Mouse (Mus musculus) CH12.LX (cell line): ENCODE results near the gene Nop2. TPM values are rescaled to one million over a fixed set of nuclear protein-coding genes. Genes with fewer than 3 reads are reported as not detected.

ENCODE experiments used
- DNase-seq: peaks from one replicate; pipeline ENCODE4 v3.0.0-alpha.2; 2013; ENCODE audit errors: extremely low read depth
- H3K27ac ChIP-seq: 2 replicates; pipeline ENCODE4 v1.5.1; 2012; ENCODE audit warnings: low read depth, mild to moderate bottlenecking, control low read depth, moderate library complexity; ENCODE audit not compliant: insufficient read depth
- H3K27me3 ChIP-seq: replicated peaks from 2 replicates; pipeline ENCODE3; 2012; ENCODE audit warnings: inconsistent platforms
- H3K36me3 ChIP-seq, 2 experiments: replicated peaks in 1 of 2; 2 replicates each; pipeline versions ENCODE3 to v1.6.1; 2012; ENCODE audit warnings: inconsistent platforms in 1 of 2, low read length in 1 of 2, mild to moderate bottlenecking in 1 of 2, mixed read lengths in 1 of 2, moderate library complexity in 1 of 2; ENCODE audit not compliant: control insufficient read depth in 1 of 2, insufficient read depth in 1 of 2
- H3K4me1 ChIP-seq, 2 experiments: 2 replicates each; pipeline ENCODE4 v1.6.1; 2012; ENCODE audit warnings: inconsistent platforms in 1 of 2, moderate library complexity in 1 of 2; ENCODE audit not compliant: insufficient read depth in 2 of 2, control insufficient read depth in 1 of 2
- H3K4me2 ChIP-seq: 2 replicates; pipeline ENCODE4 v1.6.1; 2012; ENCODE audit warnings: low read depth, mild to moderate bottlenecking, control low read depth; ENCODE audit not compliant: poor library complexity, insufficient read depth, severe bottlenecking
- H3K4me3 ChIP-seq, 3 experiments: fragments of 150-350 bp in 1 of 3; sonication (generic) in 1 of 3; replicated peaks in 1 of 3; 2 replicates each; pipeline versions ENCODE3 to v1.5.1; 2011 to 2012; ENCODE audit warnings: low read depth in 2 of 3, low read length in 2 of 3, mild to moderate bottlenecking in 2 of 3, moderate library complexity in 2 of 3, control low read depth in 1 of 3, improper control_type of control experiment in 1 of 3, inconsistent platforms in 1 of 3, mixed read lengths in 1 of 3; ENCODE audit not compliant: poor library complexity in 1 of 3
- H3K79me2 ChIP-seq: replicated peaks from 2 replicates; pipeline ENCODE4 v1.6.1; 2012; ENCODE audit warnings: mild to moderate bottlenecking, moderate library complexity; ENCODE audit not compliant: control insufficient read depth, poor library complexity, insufficient read depth, severe bottlenecking; ENCODE audit errors: extremely low read depth
- H3K9ac ChIP-seq: 2 replicates; pipeline ENCODE4 v1.6.1; 2012; ENCODE audit warnings: low read depth, mild to moderate bottlenecking, control low read depth, moderate library complexity; ENCODE audit not compliant: insufficient read depth
- H3K9me3 ChIP-seq: replicated peaks from 2 replicates; pipeline ENCODE3; 2012; ENCODE audit warnings: low read length, inconsistent platforms, mixed read lengths
- CHD1 ChIP-seq: IDR thresholded peaks from 2 replicates; pipeline ENCODE4 v1.6.1; 2012; ENCODE audit warnings: low read depth, low read length, improper control_type of control experiment, inconsistent platforms
- E2F4 ChIP-seq: IDR thresholded peaks from 2 replicates; pipeline ENCODE4 v1.6.1; 2011; ENCODE audit warnings: low read depth, low read length, improper control_type of control experiment; ENCODE audit not compliant: insufficient replicate concordance
- EP300 ChIP-seq: IDR thresholded peaks from 2 replicates; pipeline ENCODE4 v1.6.1; 2011; ENCODE audit warnings: low read length, improper control_type of control experiment
- GABPA ChIP-seq: IDR thresholded peaks from 2 replicates; pipeline ENCODE4 v1.6.1; 2012; ENCODE audit warnings: low read depth, low read length, improper control_type of control experiment, inconsistent platforms; ENCODE audit not compliant: insufficient replicate concordance
- HCFC1 ChIP-seq: IDR thresholded peaks from 2 replicates; pipeline ENCODE4 v1.6.1; 2012; ENCODE audit warnings: low read depth, mild to moderate bottlenecking, inconsistent platforms, low read length, improper control_type of control experiment
- JUN ChIP-seq: IDR thresholded peaks from 2 replicates; pipeline ENCODE4 v1.6.1; 2011; ENCODE audit warnings: low read depth, mild to moderate bottlenecking, low read length, improper control_type of control experiment, moderate library complexity; ENCODE audit not compliant: insufficient read depth
- MAFK ChIP-seq: IDR thresholded peaks from 2 replicates; pipeline ENCODE4 v1.6.1; 2011; ENCODE audit warnings: low read length, improper control_type of control experiment; ENCODE audit not compliant: insufficient replicate concordance
- MAX ChIP-seq: IDR thresholded peaks from 2 replicates; pipeline ENCODE4 v1.6.1; 2011; ENCODE audit warnings: low read length, improper control_type of control experiment
- POLR2A ChIP-seq: IDR thresholded peaks from 2 replicates; pipeline ENCODE4 v1.6.1; 2011; ENCODE audit warnings: low read depth, mild to moderate bottlenecking, improper control_type of control experiment, low read length
- RCOR1 ChIP-seq: conservative IDR thresholded peaks from 2 replicates; pipeline ENCODE4 v1.6.1; 2012; ENCODE audit warnings: low read depth, mild to moderate bottlenecking, inconsistent platforms, low read length, improper control_type of control experiment
- USF1 ChIP-seq: IDR thresholded peaks from 2 replicates; pipeline ENCODE4 v1.6.1; 2014; ENCODE audit warnings: low read depth, mild to moderate bottlenecking, inconsistent platforms, low read length, improper control_type of control experiment
- USF2 ChIP-seq: conservative IDR thresholded peaks from 2 replicates; pipeline ENCODE4 v1.6.1; 2011; ENCODE audit warnings: low read depth, low read length, improper control_type of control experiment
- ZC3H11A ChIP-seq: IDR thresholded peaks from 2 replicates; pipeline ENCODE4 v1.6.1; 2012; ENCODE audit warnings: low read depth, mild to moderate bottlenecking, inconsistent platforms, low read length, improper control_type of control experiment
- ZKSCAN1 ChIP-seq: IDR thresholded peaks from 2 replicates; pipeline ENCODE4 v1.6.1; 2012; ENCODE audit warnings: low read depth, inconsistent platforms, low read length, improper control_type of control experiment, borderline replicate concordance
- ZMIZ1 ChIP-seq: IDR thresholded peaks from 2 replicates; pipeline ENCODE4 v1.6.1; 2012; ENCODE audit warnings: low read depth, mild to moderate bottlenecking, inconsistent platforms, low read length, improper control_type of control experiment
- ZNF384 ChIP-seq: IDR thresholded peaks from 2 replicates; pipeline ENCODE4 v1.6.1; 2012; ENCODE audit warnings: low read depth, low read length, improper control_type of control experiment, inconsistent platforms
- dilution Hi-C: fragments of 300-500 bp; cut with MboI; formaldehyde crosslinking; loops from 2 replicates; pipeline ENCODE4 v1.14.3; 2020; ENCODE audit warnings: low sequenced_read_pairs; ENCODE audit not compliant: extremely low pct_unique_long_range_greater_than_20kb, extremely low pct_ligation_motif_present
- in situ Hi-C: fragments of 300-500 bp; cut with MboI; formaldehyde crosslinking; loops from 3 replicates; pipeline ENCODE4 v1.14.3; 2019; ENCODE audit warnings: low sequenced_read_pairs, low pct_ligation_motif_present, low pct_unique_long_range_greater_than_20kb, mixed read lengths
- polyA plus RNA-seq: library from polyadenylated mRNA; unstranded; fragments of >175 nt; gene quantifications from 2 replicates; pipeline ENCODE4 v1.2.1, GENCODE M21; 2012; ENCODE audit warnings: low read depth; ENCODE audit not compliant: insufficient read length
- total RNA-seq, 2 experiments: library from RNA; depleted of rRNA; stranded (reverse); fragments of 300-350 nt in 1 of 2; fragments of >200 nt in 1 of 2; gene quantifications; 2 replicates each; pipeline ENCODE4 v1.2.3; 2012 to 2014

The Nop2 gene
- total and polyA plus RNA-seq, 3 experiments = 128 to 175 (median 154) TPM

GRCm38 (mm10) chr6:125152212-125153017 is 20.7 kb downstream of the Nop2 start:
- in situ Hi-C loops = no loop called here
- no peak overlapping the region for H3K4me2 ChIP-seq
- H3K27ac ChIP-seq = no peak overlapping the region
- dilution Hi-C loops = no loop called here
- peaks cover 1 to 14% of the 10 kb centered on the region in 2 experiments; a peak in 3 of 4 replicates for H3K4me1 ChIP-seq
- TF ChIP-seq ZNF384 = no peak
- no peak for TF ChIP-seq CHD1
- no peak for TF ChIP-seq POLR2A
- TF ChIP-seq EP300 = no peak
- no peak for TF ChIP-seq USF2
- TF ChIP-seq ZC3H11A = no peak
- no peak for TF ChIP-seq HCFC1
- H3K36me3 ChIP-seq = peaks cover 60 to 89% of the 10 kb centered on the region in 2 experiments
- no peaks in the 10 kb centered on the region for H3K9me3 ChIP-seq
- H3K27me3 ChIP-seq = no peaks in the 10 kb centered on the region
- no peak overlapping the region for H3K9ac ChIP-seq
- H3K79me2 ChIP-seq = peaks cover 2% of the 10 kb centered on the region
- H3K4me3 ChIP-seq = no peak overlapping the region
- DNase-seq = no peak

GRCm38 (mm10) chr6:125153018-125153389 is 21.3 kb downstream of the Nop2 start:
- Histone ChIP-seq H3K4me1 (peaks cover 0 to 10% of the 10 kb centered on the region in 2 experiments; a peak in 1 of 4 replicates), H3K27me3 (no peaks in the 10 kb centered on the region), H3K4me2 (no peak overlapping the region), H3K9me3 (no peaks in the 10 kb centered on the region), H3K36me3 (peaks cover 64 to 90% of the 10 kb centered on the region in 2 experiments), H3K27ac (no peak overlapping the region), H3K9ac (no peak overlapping the region)
- DNase-seq = no peak
- in situ Hi-C loops = no loop called here
- TF ChIP-seq GABPA (no peak), ZC3H11A (no peak), ZKSCAN1 (no peak), MAX (no peak), ZMIZ1 (no peak), JUN (no peak)
- TF ChIP-seq, all 38 proteins: peak for 0
- dilution Hi-C loops = no loop called here
- H3K79me2 ChIP-seq = no peaks in the 10 kb centered on the region
- no peak overlapping the region for H3K4me3 ChIP-seq

GRCm38 (mm10) chr6:125153682-125154081 is 22.0 kb downstream of the Nop2 start:
- Histone ChIP-seq H3K27ac (no peak overlapping the region), H3K4me1 (peaks cover 0 to 3% of the 10 kb centered on the region in 2 experiments; a peak in 1 of 4 replicates), H3K9ac (no peak overlapping the region)
- no peak for TF ChIP-seq EP300
- no peak for TF ChIP-seq RCOR1
- TF ChIP-seq USF1 = no peak
- no peak for TF ChIP-seq MAFK
- TF ChIP-seq E2F4 = no peak
- TF ChIP-seq, all 38 proteins: peak for 0
- in situ Hi-C loops = no loop called here
- H3K36me3 ChIP-seq = peaks cover 63 to 87% of the 10 kb centered on the region in 2 experiments
- dilution Hi-C loops = no loop called here
- H3K79me2 ChIP-seq = no peaks in the 10 kb centered on the region
- H3K27me3 ChIP-seq = no peaks in the 10 kb centered on the region
- DNase-seq = no peak
- no peak overlapping the region for H3K4me3 ChIP-seq
- H3K4me2 ChIP-seq = no peak overlapping the region
- no peaks in the 10 kb centered on the region for H3K9me3 ChIP-seq
